Mouse (Mus musculus) heart, adult 2 months (tissue): ENCODE results near the gene Fstl3.

ENCODE experiments used
- CTCF ChIP-seq: fragments of 200-600 bp; IDR thresholded peaks from 2 replicates; pipeline ENCODE4 v1.8.1; 2022; ENCODE audit warnings: antibody characterized with exemption, mild to moderate bottlenecking, moderate library complexity
- EP300 ChIP-seq: fragments of 200-500 bp; IDR thresholded peaks from 2 replicates; pipeline ENCODE4 v1.6.1; 2011; ENCODE audit warnings: low read depth, low read length, control low read depth; ENCODE audit not compliant: insufficient read depth
- POLR2A ChIP-seq: fragments of 200-500 bp; IDR thresholded peaks from 2 replicates; pipeline ENCODE4 v1.6.1; 2011; ENCODE audit warnings: mild to moderate bottlenecking, low read depth, low read length, control low read depth; ENCODE audit not compliant: insufficient read depth

DNA sequence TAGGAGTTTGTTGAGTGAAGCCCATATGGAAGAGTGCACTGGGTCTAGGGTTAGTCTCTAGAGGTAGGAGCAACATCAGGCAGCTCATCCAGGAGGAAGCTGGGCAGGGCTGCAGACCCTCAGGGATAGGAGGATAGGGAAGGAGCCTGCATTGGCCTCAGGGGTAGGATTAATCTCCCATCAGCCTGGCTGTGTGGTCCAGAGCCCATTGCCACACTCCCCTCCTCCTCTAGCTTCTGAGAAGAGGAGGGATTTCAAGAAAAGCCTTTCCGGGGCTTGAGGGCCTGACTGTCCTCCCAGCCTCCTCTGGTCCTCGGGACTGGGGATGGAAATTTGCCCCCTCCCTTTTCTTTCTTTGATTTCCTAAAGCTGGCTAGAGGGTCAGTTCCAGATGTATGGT lies 2.1 kb downstream of the Fstl3 start:
- TF ChIP-seq CTCF (no peak), POLR2A (no peak), EP300 (no peak)
